Mouse (Mus musculus) E14TG2a.4 (cell line): ENCODE results near the gene Gm8267.
A peak's percentile ranks its signal among the peaks of the same experiment; 100 is the strongest.
"Not testable (repeated sequence)": the region's sequence is repeated elsewhere in the genome, so short reads cannot be mapped to it uniquely, and the experiment has no call there.

Source experiments
- H3K27me3 ChIP-seq: 2 replicates; pipeline ENCODE4 v1.6.1; 2014; ENCODE audit warnings: low read length, control low read depth; ENCODE audit not compliant: insufficient read depth
- H3K36me3 ChIP-seq: 2 replicates; pipeline ENCODE4 v1.6.1; 2014; ENCODE audit warnings: low read length, control low read depth; ENCODE audit not compliant: insufficient read depth
- H3K4me1 ChIP-seq: replicated peaks from 2 replicates; pipeline ENCODE4 v1.6.1; 2014; ENCODE audit warnings: low read depth, low read length, control low read depth
- H3K4me3 ChIP-seq: replicated peaks from 2 replicates; pipeline ENCODE4 v1.5.1; 2014; ENCODE audit warnings: mild to moderate bottlenecking, low read length
- H3K9me3 ChIP-seq: 2 replicates; pipeline ENCODE4 v1.6.1; 2014; ENCODE audit warnings: low read length, control low read depth
- CTCF ChIP-seq: conservative IDR thresholded peaks from 2 replicates; pipeline ENCODE4 v1.5.1; 2014; ENCODE audit warnings: low read length
- NANOG ChIP-seq: IDR thresholded peaks from 2 replicates; pipeline ENCODE4 v1.6.1; 2014; ENCODE audit warnings: borderline replicate concordance, low read length, mixed read lengths
- POU5F1 ChIP-seq: IDR thresholded peaks from 2 replicates; pipeline ENCODE4 v1.6.1; 2014; ENCODE audit warnings: low read length, borderline replicate concordance

Gene Gm8267

GRCm38 (mm10) chr14:44750240-44750639 is at the start of gene Gm8267:
Gene Gm8267, minus strand, starts transcription at chr14:44750340.
- TF ChIP-seq NANOG: no peak
- TF ChIP-seq CTCF: no peak
- no peak for TF ChIP-seq POU5F1
- Histone ChIP-seq H3K9me3 (no peaks in the 10 kb centered on the region), H3K4me1 (no peaks in the 10 kb centered on the region), H3K36me3 (no peaks in the 10 kb centered on the region), H3K4me3 (no peak within 1 kb of the TSS), H3K27me3 (no peaks in the 10 kb centered on the region)

GRCm38 (mm10) chr14:44789537-44790382 is 39.6 kb upstream of the Gm8267 start:
- H3K4me1 ChIP-seq, H3K4me3 ChIP-seq, H3K9me3 ChIP-seq, H3K36me3 ChIP-seq, H3K27me3 ChIP-seq: not testable (repeated sequence)

- H3K27me3 ChIP-seq, H3K4me3 ChIP-seq, H3K36me3 ChIP-seq, H3K9me3 ChIP-seq, H3K4me1 ChIP-seq: not testable (repeated sequence)
- TF ChIP-seq CTCF: peak; percentile 35
Observed at GRCm38 (mm10) chr14:44742789-44743188, 7.4 kb downstream of the Gm8267 start.

- H3K36me3 ChIP-seq, H3K27me3 ChIP-seq, H3K9me3 ChIP-seq, H3K4me3 ChIP-seq, H3K4me1 ChIP-seq: not testable (repeated sequence)
Observed at GRCm38 (mm10) chr14:44730711-44731110, 19.4 kb downstream of the Gm8267 start.

GRCm38 (mm10) chr14:44706356-44706755 is 43.8 kb downstream of the Gm8267 start, which contains the start of gene Gm8257:
Gene Gm8257, minus strand, starts transcription at chr14:44706456.
- H3K9me3 ChIP-seq: peaks cover 19% of the 10 kb centered on the region
- not testable (repeated sequence) for H3K4me1 ChIP-seq, H3K4me3 ChIP-seq, H3K27me3 ChIP-seq, H3K36me3 ChIP-seq
